Mouse (Mus musculus) adrenal gland, postnatal 36 days (tissue): Measurements from ENCODE around the gene Arhgap24. TPM values are rescaled to one million over a fixed set of nuclear protein-coding genes. Genes with fewer than 3 reads are reported as not detected.

ENCODE experiments used
- DNase-seq, 2 experiments: peaks; one replicate each; pipeline ENCODE4 v3.0.0; 2021; ENCODE audit warnings: mixed read lengths in 1 of 2
- total RNA-seq, 2 experiments: library from RNA; stranded (reverse); gene quantifications; 2 replicates each; pipeline ENCODE4 v1.2.3; 2021

The Arhgap24 gene
- total RNA-seq, 2 experiments from 2014 or later = 11.7 to 16.0 TPM

GRCm38 (mm10) chr5:102670731-102671345 is 189.6 kb downstream of the Arhgap24 start:
- DNase-seq = no peak

DNA sequence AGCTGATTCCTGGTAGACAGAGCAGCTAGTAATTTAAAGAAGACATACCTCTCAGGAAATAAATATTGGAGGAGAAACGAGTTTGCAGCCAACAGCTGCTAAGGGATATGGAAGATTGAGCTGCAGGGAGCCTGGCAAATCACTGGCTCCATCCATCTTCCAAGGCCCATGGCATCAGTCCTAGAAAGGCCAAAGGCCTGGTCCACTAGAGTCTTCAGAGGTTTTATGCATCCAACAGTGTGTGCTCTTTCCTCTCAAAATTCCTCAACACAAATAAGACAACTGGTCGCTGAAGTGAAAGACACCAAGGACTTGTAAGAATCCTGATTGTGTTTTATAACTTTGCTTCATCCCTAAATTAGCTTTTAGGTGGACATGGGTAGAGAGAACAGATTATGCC is 194.1 kb downstream of the Arhgap24 start:
- no peak for DNase-seq

DNA sequence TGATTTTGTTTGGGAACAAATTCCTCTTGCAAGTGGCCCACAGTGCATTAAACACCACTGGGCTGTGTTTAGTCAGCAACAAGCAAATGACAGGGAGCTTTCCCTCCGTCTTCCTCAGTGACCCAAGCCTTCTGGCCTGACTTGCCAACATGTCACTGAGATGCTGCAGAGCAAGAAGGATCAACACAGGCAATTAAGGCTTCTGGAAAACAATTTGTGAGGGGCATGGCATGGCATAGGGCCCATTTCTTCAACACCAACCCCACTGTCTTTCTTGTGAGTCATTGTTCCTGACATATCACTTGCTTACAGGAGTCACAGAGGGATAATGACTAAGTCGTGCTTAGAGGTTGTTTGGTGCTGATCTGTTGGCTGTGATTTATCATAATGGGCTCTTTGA is 196.0 kb downstream of the Arhgap24 start:
- no peak for DNase-seq

- DNase-seq = no peak
Measured at GRCm38 (mm10) chr5:102687673-102688072, 206.5 kb downstream of the Arhgap24 start.

GRCm38 (mm10) chr5:102692487-102692886 is 211.3 kb downstream of the Arhgap24 start:
- peak; percentile 56 to 71 for DNase-seq

- no peak for DNase-seq
Measured at GRCm38 (mm10) chr5:102693192-102693591, 212.0 kb downstream of the Arhgap24 start.

DNA sequence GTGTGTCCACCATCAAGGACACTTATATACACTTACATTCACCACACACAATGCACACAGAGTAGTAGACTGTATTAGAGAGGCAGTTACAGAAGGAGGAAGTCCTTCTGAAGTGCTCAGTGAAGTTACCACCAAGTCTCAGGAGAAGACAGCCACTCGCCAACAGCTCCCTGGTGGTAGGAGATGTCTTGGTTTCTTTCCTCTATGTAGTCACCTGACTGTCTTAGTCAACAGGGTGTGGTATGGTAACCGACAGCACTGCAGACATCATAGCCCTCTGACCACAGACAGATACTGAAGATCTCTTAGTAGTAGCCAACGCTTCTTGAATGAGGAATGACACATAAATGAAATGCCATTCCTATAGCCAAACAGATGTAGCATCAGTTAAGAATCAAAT is 212.7 kb downstream of the Arhgap24 start:
- no peak for DNase-seq

- no peak for DNase-seq
Measured at GRCm38 (mm10) chr5:102697784-102698183, 216.6 kb downstream of the Arhgap24 start.

GRCm38 (mm10) chr5:102698396-102698795 is 217.2 kb downstream of the Arhgap24 start:
- no peak for DNase-seq

DNA sequence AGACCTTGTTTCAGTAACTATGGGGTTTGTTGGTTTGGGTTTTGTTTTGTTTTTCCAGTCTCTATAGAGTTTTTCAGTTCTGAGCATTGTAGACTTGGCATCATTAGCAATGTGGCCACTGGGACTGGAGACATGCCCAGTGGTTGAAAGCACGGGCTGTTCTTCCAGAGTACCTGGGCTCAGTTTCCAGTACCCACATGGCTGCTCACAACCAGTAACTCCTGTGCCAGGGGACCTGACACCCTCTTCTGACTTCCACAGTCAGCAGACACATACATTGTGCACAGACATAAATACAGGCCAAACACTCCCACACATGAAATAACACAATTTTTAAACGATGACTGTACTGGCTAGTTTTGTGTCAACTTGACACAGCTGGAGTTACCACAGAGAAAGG is 217.7 kb downstream of the Arhgap24 start:
- DNase-seq = no peak

DNA sequence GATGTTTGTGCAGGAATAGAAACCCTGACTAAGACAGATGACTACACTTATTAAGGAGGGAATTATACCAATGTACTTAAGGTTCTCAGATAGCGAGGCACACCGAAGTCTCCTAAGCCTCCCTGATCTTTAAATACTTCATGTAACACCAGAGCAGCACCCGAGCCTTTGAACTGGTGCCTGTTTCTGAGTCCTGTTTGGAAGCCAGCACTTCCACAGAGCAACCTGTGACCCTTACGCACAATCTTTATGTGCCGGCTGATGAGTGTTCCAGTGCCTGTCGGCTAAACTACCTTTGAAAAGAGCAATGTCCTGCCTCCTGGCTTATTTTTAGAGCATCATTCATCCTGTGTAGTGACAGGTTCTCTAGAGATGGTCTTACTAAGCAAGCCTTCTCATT is 221.4 kb downstream of the Arhgap24 start:
- no peak for DNase-seq

DNA sequence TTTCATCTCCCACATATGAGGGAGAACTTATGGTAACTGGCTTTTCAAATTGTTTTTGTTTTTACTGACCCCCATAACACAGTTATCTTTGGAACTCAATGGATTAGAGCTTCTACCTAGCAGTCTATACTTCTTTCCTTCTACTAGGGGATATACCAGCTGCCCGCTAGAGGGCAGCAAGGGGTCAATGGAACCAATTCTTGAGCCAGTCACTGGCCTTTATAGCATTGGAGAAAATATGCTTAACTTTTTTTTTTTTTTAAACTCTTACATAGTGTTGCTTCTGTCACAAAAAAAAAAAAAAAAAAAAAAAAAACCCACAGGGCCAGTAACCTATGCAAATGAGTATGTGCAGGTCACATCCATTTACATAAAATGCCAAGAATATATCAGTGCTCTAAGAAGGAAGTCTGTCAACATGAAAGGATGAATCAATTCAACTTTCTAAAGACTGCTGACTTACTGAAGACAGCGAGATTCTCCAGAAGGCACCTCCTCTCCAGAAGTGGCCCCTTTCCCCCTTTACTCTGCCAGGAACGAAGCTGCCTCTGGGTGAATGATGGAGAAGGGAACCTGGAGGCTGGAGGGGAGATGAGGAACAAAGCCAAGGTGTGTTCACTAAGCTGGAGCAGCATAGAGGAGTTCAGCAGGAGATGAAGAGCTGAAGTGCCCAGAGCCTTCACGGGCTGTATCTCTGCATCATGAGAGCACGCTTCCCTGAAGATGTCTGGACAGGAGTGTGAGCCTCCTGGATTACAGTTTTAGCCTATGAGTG is 222.3 kb downstream of the Arhgap24 start:
- peak; percentile 69 to 86 for DNase-seq

GRCm38 (mm10) chr5:102705170-102705569 is 224.0 kb downstream of the Arhgap24 start:
- no peak for DNase-seq

DNA sequence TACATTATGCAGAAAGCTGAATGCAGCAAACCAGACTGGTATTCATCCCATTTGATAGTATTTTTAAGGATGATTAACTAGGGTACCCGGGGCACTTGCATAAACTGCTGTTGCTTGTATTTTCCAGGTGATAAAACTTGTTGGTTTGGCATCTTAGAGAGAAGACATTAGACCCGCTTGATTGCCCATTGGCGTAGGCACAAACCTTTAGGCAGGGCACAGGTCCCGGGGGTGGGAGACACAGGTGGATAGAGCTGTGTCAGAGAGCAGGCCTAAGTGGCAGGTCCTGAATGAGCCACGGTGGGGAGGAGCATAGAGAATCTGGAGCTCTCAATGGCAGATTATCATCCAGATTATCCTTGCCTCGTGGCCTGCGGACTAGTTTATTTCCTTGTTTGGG is 229.1 kb downstream of the Arhgap24 start:
- no peak for DNase-seq

DNA sequence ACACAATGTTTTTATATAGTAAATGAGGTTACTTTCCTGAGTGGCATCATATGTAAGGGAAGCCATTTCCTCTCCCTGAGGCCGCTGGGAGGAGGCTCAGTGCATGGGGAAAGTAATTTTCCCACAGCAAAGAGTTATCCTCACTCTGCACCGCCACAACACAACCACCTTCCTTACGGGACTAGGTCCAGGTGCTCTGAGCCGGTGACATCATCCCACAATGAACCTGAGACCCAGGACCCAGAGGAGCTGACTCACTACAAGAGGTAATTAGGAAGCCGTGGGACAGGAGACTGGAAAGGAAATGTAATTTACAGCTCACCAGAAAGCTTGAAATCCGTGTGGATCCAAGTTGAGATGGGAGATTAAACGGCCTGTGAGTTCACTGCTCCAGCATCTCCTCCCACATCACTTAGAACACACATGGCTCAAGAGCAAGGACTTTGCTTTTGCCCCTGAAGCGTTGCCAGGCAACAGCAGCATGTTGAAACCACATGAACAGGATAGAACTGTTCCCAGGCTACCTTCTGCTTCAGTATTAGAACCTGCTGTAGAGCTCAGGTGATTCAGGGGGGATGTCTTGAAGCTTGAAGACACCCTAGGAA is 238.3 kb downstream of the Arhgap24 start:
- peak; percentile 51 to 53 for DNase-seq

DNA sequence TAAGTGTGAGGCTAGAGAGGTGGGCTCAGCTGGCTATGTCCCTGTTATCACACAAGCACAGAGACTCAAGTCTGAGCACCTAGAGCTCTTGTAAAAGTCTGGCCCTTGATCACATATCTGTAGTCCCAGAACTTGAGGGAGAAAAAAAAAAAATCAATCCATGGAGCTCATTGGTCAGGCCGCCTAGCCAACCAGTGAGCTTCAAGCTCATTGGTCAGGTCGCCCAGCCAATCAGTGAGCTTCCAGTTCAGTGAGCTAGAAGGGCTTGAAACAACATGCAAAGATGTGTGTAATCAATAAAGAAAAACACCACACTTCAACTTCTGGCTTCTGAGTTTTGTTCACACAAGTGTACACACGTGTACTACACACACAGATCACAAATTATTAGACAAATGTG is 242.4 kb downstream of the Arhgap24 start:
- DNase-seq = no peak

DNA sequence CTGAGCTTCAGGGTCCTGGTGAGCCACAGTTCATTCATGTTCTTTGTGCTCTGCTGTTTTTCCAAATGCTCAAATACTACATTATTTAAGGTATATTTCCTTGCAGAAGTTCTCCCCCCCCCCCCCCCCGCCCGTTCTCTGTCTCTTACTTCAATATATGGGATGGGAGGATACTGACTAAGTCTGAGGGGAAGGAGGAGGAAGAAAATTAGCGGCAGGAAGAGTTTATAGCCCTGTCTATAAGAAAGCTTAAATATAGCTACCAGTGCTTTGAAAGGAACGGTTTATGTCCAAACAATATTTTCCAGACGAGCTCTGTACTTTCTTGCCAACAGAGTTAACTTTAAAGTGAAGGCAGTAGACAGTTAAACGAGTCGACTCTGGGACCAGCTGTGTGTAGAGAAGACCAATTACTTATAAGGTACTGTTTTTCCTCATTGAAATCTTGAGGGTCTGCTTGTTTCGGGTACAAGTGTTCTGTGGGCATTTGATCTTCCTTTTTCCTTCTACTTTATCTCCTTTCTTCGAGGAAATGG is 243.7 kb downstream of the Arhgap24 start:
- no peak for DNase-seq

- no peak for DNase-seq
Measured at GRCm38 (mm10) chr5:102725365-102725764, 244.2 kb downstream of the Arhgap24 start.

GRCm38 (mm10) chr5:102726985-102727384 is 245.8 kb downstream of the Arhgap24 start:
- DNase-seq = no peak

DNA sequence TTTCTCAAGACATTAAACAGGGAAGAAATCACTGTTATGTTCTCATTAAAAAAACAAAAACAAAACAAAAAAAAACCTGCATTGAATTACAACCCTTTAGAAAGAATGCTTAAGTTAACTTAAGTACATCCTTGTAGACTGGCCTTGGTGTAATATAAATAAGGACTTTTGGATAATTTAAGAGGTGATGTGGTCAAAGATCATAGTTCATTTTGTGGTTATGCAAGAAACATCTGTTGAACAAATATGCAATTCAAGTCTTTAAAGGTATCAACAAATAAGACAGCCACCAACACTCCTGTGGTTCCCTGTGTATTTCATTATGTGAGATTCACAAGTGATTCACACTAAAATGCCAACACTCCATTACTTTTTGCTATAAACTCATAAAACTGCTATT is 247.3 kb downstream of the Arhgap24 start:
- DNase-seq = no peak

GRCm38 (mm10) chr5:102729476-102729875 is 248.3 kb downstream of the Arhgap24 start:
- no peak for DNase-seq

DNA sequence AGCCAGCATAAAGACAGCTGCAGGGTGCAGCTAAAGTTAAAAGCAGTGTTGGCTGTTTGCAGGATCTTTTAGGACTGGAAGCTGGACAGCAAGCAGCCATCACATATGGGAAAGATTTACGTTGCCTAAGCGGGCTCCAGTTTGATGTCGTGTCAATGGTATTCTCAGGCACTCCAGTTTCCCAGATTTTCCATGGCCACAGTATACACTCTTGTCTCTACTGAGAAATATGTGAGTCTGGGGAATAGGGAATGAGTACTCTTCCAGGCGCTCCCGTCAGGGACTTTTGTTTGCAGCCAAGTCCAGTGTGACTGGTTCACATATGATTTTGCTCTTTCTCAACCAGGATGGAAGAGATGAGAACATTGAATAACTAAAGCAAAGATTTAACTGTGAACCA is 254.9 kb downstream of the Arhgap24 start:
- DNase-seq = no peak

GRCm38 (mm10) chr5:102742554-102743255 is 261.5 kb downstream of the Arhgap24 start:
- no peak for DNase-seq
